Mouse (Mus musculus): ENCODE measurements around the gene C4b. TPM values are rescaled to one million over a fixed set of nuclear protein-coding genes. Genes with fewer than 3 reads are reported as not detected.

Gene C4b
- polyA plus RNA-seq, 2 experiments = 2.9 to 4.8 TPM

GRCm38 (mm10) chr17:34681881-34682536, 61.7 kb downstream of the C4b start:
- no peaks in the 10 kb centered on the region for H3K4me1 ChIP-seq (replicated peaks; ENCODE audit: control insufficient read depth in 2 of 2, insufficient read depth in 2 of 2, low read length in 1 of 2)
- no peaks in the 10 kb centered on the region for H3K36me3 ChIP-seq (replicated peaks; ENCODE audit: control insufficient read depth, insufficient read depth, low read depth)
- DNase-seq (ENCODE audit: low read depth in 3 of 3, low spot score in 3 of 3) = no peak
- no peak overlapping the region for H3K27ac ChIP-seq
- no peak overlapping the region for H3K4me2 ChIP-seq (ENCODE audit: low read depth)
- H3K27me3 ChIP-seq (ENCODE audit: control insufficient read depth, insufficient read depth, low read length) = no peaks in the 10 kb centered on the region; the same call in 1 of the 2 replicates
- no peak overlapping the region for H3K4me3 ChIP-seq (ENCODE audit: insufficient read depth in 1 of 2, low read depth in 2 of 2, low read length in 2 of 2)
- TF ChIP-seq EP300 (IDR thresholded peaks at IDR 0.05; ENCODE audit: low read depth) (no peak), CTCF (IDR thresholded peaks at IDR 0.05; ENCODE audit: low read depth) (no peak)
- WGBS (ENCODE audit: insufficient replicate concordance) = 37% methylated on average over 11 of the region's 11 CpGs
- no peak overlapping the region for H3K9ac ChIP-seq (replicated peaks)
- no peak for ATAC-seq (ENCODE audit: insufficient read depth)
- H3K9me3 ChIP-seq (ENCODE audit: control insufficient read depth, low read length) = no peaks in the 10 kb centered on the region

DNA sequence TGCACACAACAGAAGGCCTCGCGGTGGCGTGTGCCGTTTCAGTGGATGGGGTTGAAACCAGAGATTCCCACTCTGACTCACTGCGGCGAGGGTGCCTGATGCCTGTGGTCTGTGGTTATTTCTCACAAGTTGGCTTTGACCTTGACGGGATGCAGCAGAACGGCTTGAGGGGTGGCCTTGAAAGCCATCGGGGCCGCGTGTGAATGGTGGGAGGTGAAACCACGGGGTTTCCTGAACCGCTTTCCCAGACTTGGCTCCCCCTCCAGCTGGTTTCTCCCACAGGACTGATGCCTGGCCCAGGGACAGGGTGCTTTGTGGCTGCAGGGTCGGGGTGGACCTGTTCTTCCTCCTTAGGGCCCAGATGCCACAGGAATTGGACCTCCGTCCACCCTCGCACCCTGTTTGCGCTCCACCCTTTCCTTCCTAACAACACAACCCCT, 62.5 kb downstream of the C4b start:
- Histone ChIP-seq H3K4me3 (ENCODE audit: insufficient read depth in 1 of 2, low read depth in 2 of 2, low read length in 2 of 2) (no peak overlapping the region), H3K4me2 (ENCODE audit: low read depth) (no peak overlapping the region), H3K27me3 (ENCODE audit: control insufficient read depth, insufficient read depth, low read length) (no peaks in the 10 kb centered on the region; the same call in 1 of the 2 replicates), H3K36me3 (replicated peaks; ENCODE audit: control insufficient read depth, insufficient read depth, low read depth) (no peaks in the 10 kb centered on the region), H3K9ac (replicated peaks) (no peak overlapping the region), H3K9me3 (ENCODE audit: control insufficient read depth, low read length) (no peaks in the 10 kb centered on the region), H3K4me1 (replicated peaks; ENCODE audit: control insufficient read depth in 2 of 2, insufficient read depth in 2 of 2, low read length in 1 of 2) (no peaks in the 10 kb centered on the region), H3K27ac (no peak overlapping the region)
- DNase-seq (ENCODE audit: low read depth in 3 of 3, low spot score in 3 of 3) (no peak), ATAC-seq (ENCODE audit: insufficient read depth) (no peak)
- TF ChIP-seq CTCF (IDR thresholded peaks at IDR 0.05; ENCODE audit: low read depth) = no peak
- no peak for TF ChIP-seq EP300 (IDR thresholded peaks at IDR 0.05; ENCODE audit: low read depth)
- 14% methylated on average over 17 of the region's 17 CpGs for WGBS (ENCODE audit: insufficient replicate concordance)

- Histone ChIP-seq H3K4me2 (ENCODE audit: low read depth) (no peak overlapping the region), H3K27ac (no peak overlapping the region), H3K9me3 (ENCODE audit: control insufficient read depth, low read length) (no peaks in the 10 kb centered on the region), H3K4me3 (ENCODE audit: insufficient read depth in 1 of 2, low read depth in 2 of 2, low read length in 2 of 2) (no peak overlapping the region), H3K36me3 (replicated peaks; ENCODE audit: control insufficient read depth, insufficient read depth, low read depth) (no peaks in the 10 kb centered on the region), H3K27me3 (ENCODE audit: control insufficient read depth, insufficient read depth, low read length) (no peaks in the 10 kb centered on the region; the same call in 1 of the 2 replicates), H3K9ac (replicated peaks) (no peak overlapping the region), H3K4me1 (replicated peaks; ENCODE audit: control insufficient read depth in 2 of 2, insufficient read depth in 2 of 2, low read length in 1 of 2) (no peaks in the 10 kb centered on the region)
- ATAC-seq (ENCODE audit: insufficient read depth) (no peak), DNase-seq (ENCODE audit: low read depth in 3 of 3, low spot score in 3 of 3) (no peak)
- 62% methylated on average over 4 of the region's 4 CpGs for WGBS (ENCODE audit: insufficient replicate concordance)
- no peak for TF ChIP-seq EP300 (IDR thresholded peaks at IDR 0.05; ENCODE audit: low read depth)
- no peak for TF ChIP-seq CTCF (IDR thresholded peaks at IDR 0.05; ENCODE audit: low read depth)
These were observed 63.1 kb downstream of the C4b start for GRCm38 (mm10) chr17:34680621-34681020.

DNA sequence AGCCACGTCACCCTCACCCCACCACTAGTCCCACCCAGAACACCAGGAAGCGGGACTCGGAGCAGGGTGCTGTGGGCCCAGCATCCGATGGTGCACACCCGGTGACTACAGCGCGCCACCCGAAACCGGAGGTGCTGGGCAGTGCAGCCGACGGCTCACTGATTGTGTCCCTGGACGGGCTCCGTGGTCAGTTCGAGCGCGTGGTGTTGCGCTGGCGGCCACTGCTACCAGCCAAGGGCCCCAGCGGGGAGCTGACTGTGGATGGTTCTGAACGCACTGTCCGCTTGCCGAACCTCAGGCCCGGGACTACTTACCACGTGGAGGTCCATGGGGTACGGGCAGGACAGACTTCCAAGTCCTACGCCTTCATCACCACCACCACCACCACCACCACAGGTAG, 63.5 kb downstream of the C4b start:
- WGBS (ENCODE audit: insufficient replicate concordance) = 69% methylated on average over 26 of the region's 26 CpGs
- no peak overlapping the region for H3K4me3 ChIP-seq (ENCODE audit: insufficient read depth in 1 of 2, low read depth in 2 of 2, low read length in 2 of 2)
- ATAC-seq (ENCODE audit: insufficient read depth) = no peak
- TF ChIP-seq CTCF (IDR thresholded peaks at IDR 0.05; ENCODE audit: low read depth) (no peak), EP300 (IDR thresholded peaks at IDR 0.05; ENCODE audit: low read depth) (no peak)
- no peak overlapping the region for H3K4me2 ChIP-seq (ENCODE audit: low read depth)
- H3K27ac ChIP-seq = no peak overlapping the region
- H3K36me3 ChIP-seq (replicated peaks; ENCODE audit: control insufficient read depth, insufficient read depth, low read depth) = no peaks in the 10 kb centered on the region
- H3K9me3 ChIP-seq (ENCODE audit: control insufficient read depth, low read length) = no peaks in the 10 kb centered on the region
- DNase-seq (ENCODE audit: low read depth in 3 of 3, low spot score in 3 of 3) = no peak
- H3K4me1 ChIP-seq (replicated peaks; ENCODE audit: control insufficient read depth in 2 of 2, insufficient read depth in 2 of 2, low read length in 1 of 2) = no peaks in the 10 kb centered on the region
- no peak overlapping the region for H3K9ac ChIP-seq (replicated peaks)
- no peaks in the 10 kb centered on the region; the same call in 1 of the 2 replicates for H3K27me3 ChIP-seq (ENCODE audit: control insufficient read depth, insufficient read depth, low read length)

Small RNA genes within 50 kb of the gene (microRNA-seq; reads per million reads assigned to microRNA genes)
- gene Gm27471 = not detected

Other genes starting within 250 kb of the C4b start
- gene Btnl6, start 226.5 kb downstream of the C4b start, polyA plus RNA-seq (2012; rRNA removed) = not detected in 2 replicates
- not detected in 2 replicates for gene Btnl6, start 226.5 kb downstream of the C4b start, polyA plus RNA-seq (2014; fragmentation: Nextera tagmentation; extraction: Ambion mirVana)
- gene Notch4, start 179.6 kb downstream of the C4b start, polyA plus RNA-seq (2012; rRNA removed) = 0.99 and 1.6 TPM in 2 replicates
- 0.58 and 0.67 TPM in 2 replicates for gene Notch4, start 179.6 kb downstream of the C4b start, polyA plus RNA-seq (2014; fragmentation: Nextera tagmentation; extraction: Ambion mirVana)
- 2.9 and 4.2 TPM in 2 replicates for gene Gpsm3, start 154.1 kb downstream of the C4b start, polyA plus RNA-seq (2012; rRNA removed)
- gene Gpsm3, start 154.1 kb downstream of the C4b start, polyA plus RNA-seq (2014; fragmentation: Nextera tagmentation; extraction: Ambion mirVana) = 8.1 and 9.8 TPM in 2 replicates
- 21.1 and 22.7 TPM in 2 replicates for gene Pbx2, start 152.6 kb downstream of the C4b start, polyA plus RNA-seq (2012; rRNA removed)
- gene Pbx2, start 152.6 kb downstream of the C4b start, polyA plus RNA-seq (2014; fragmentation: Nextera tagmentation; extraction: Ambion mirVana) = 2.7 and 3.3 TPM in 2 replicates
- 1.3 TPM in 2 replicates for gene Ager, start 146.0 kb downstream of the C4b start, polyA plus RNA-seq (2012; rRNA removed)
- gene Ager, start 146.0 kb downstream of the C4b start, polyA plus RNA-seq (2014; fragmentation: Nextera tagmentation; extraction: Ambion mirVana) = 0.41 and 0.53 TPM in 2 replicates
- 51.5 and 61.2 TPM in 2 replicates for gene Rnf5, start 140.2 kb downstream of the C4b start, polyA plus RNA-seq (2012; rRNA removed)
- gene Rnf5, start 140.2 kb downstream of the C4b start, polyA plus RNA-seq (2014; fragmentation: Nextera tagmentation; extraction: Ambion mirVana) = 59.6 and 66.4 TPM in 2 replicates
- gene Agpat1, start 139.6 kb downstream of the C4b start, polyA plus RNA-seq (2012; rRNA removed) = 35.9 and 45.5 TPM in 2 replicates
- 19.0 and 21.4 TPM in 2 replicates for gene Agpat1, start 139.6 kb downstream of the C4b start, polyA plus RNA-seq (2014; fragmentation: Nextera tagmentation; extraction: Ambion mirVana)
- gene Egfl8, start 127.9 kb downstream of the C4b start, polyA plus RNA-seq (2012; rRNA removed) = 0.39 and 0.40 TPM in 2 replicates
- gene Egfl8, start 127.9 kb downstream of the C4b start, polyA plus RNA-seq (2014; fragmentation: Nextera tagmentation; extraction: Ambion mirVana) = 0.10 and 0.27 TPM in 2 replicates
- gene Ppt2, start 115.4 kb downstream of the C4b start, polyA plus RNA-seq (2012; rRNA removed) = 10.4 and 11.6 TPM in 2 replicates
- gene Ppt2, start 115.4 kb downstream of the C4b start, polyA plus RNA-seq (2014; fragmentation: Nextera tagmentation; extraction: Ambion mirVana) = 10.5 and 12.9 TPM in 2 replicates
- gene Prrt1, start 114.3 kb downstream of the C4b start, polyA plus RNA-seq (2012; rRNA removed) = 0.04 and 0.11 TPM in 2 replicates
- gene Prrt1, start 114.3 kb downstream of the C4b start, polyA plus RNA-seq (2014; fragmentation: Nextera tagmentation; extraction: Ambion mirVana) = not detected in 2 replicates
- gene Fkbpl, start 99.1 kb downstream of the C4b start, polyA plus RNA-seq (2012; rRNA removed) = 0.47 and 1.6 TPM in 2 replicates
- 2.9 and 3.2 TPM in 2 replicates for gene Fkbpl, start 99.1 kb downstream of the C4b start, polyA plus RNA-seq (2014; fragmentation: Nextera tagmentation; extraction: Ambion mirVana)
- 15.5 and 16.6 TPM in 2 replicates for gene Atf6b, start 96.7 kb downstream of the C4b start, polyA plus RNA-seq (2012; rRNA removed)
- 11.3 and 12.6 TPM in 2 replicates for gene Atf6b, start 96.7 kb downstream of the C4b start, polyA plus RNA-seq (2014; fragmentation: Nextera tagmentation; extraction: Ambion mirVana)
- 0.17 and 0.21 TPM in 2 replicates for gene Tnxb, start 73.3 kb downstream of the C4b start, polyA plus RNA-seq (2012; rRNA removed)
- gene Tnxb, start 73.3 kb downstream of the C4b start, polyA plus RNA-seq (2014; fragmentation: Nextera tagmentation; extraction: Ambion mirVana) = 0.10 and 0.13 TPM in 2 replicates
- gene Cyp21a1, start 60.7 kb upstream of the C4b start, polyA plus RNA-seq (2012; rRNA removed) = 0.02 TPM in 1 of 2 replicates, not detected in the other
- not detected in 2 replicates for gene Cyp21a1, start 60.7 kb upstream of the C4b start, polyA plus RNA-seq (2014; fragmentation: Nextera tagmentation; extraction: Ambion mirVana)
- 12.8 and 14.8 TPM in 2 replicates for gene Stk19, start 93.1 kb upstream of the C4b start, polyA plus RNA-seq (2012; rRNA removed)
- 10.6 and 13.3 TPM in 2 replicates for gene Stk19, start 93.1 kb upstream of the C4b start, polyA plus RNA-seq (2014; fragmentation: Nextera tagmentation; extraction: Ambion mirVana)
- gene Dxo, start 93.1 kb upstream of the C4b start, polyA plus RNA-seq (2012; rRNA removed) = 27.7 and 30.6 TPM in 2 replicates
- gene Dxo, start 93.1 kb upstream of the C4b start, polyA plus RNA-seq (2014; fragmentation: Nextera tagmentation; extraction: Ambion mirVana) = 24.0 and 28.1 TPM in 2 replicates
- 21.4 and 22.3 TPM in 2 replicates for gene Skiv2l, start 106.3 kb upstream of the C4b start, polyA plus RNA-seq (2012; rRNA removed)
- gene Skiv2l, start 106.3 kb upstream of the C4b start, polyA plus RNA-seq (2014; fragmentation: Nextera tagmentation; extraction: Ambion mirVana) = 15.0 and 20.2 TPM in 2 replicates
- gene Nelfe, start 106.5 kb upstream of the C4b start, polyA plus RNA-seq (2012; rRNA removed) = 26.9 and 37.5 TPM in 2 replicates
- gene Nelfe, start 106.5 kb upstream of the C4b start, polyA plus RNA-seq (2014; fragmentation: Nextera tagmentation; extraction: Ambion mirVana) = 42.7 and 49.2 TPM in 2 replicates
- 103 and 159 TPM in 2 replicates for gene Cfb, start 118.6 kb upstream of the C4b start, polyA plus RNA-seq (2012; rRNA removed)
- 138 and 146 TPM in 2 replicates for gene Cfb, start 118.6 kb upstream of the C4b start, polyA plus RNA-seq (2014; fragmentation: Nextera tagmentation; extraction: Ambion mirVana)
- gene Zbtb12, start 135.6 kb upstream of the C4b start, polyA plus RNA-seq (2012; rRNA removed) = 5.1 and 6.2 TPM in 2 replicates
- 0.10 and 0.14 TPM in 2 replicates for gene Zbtb12, start 135.6 kb upstream of the C4b start, polyA plus RNA-seq (2014; fragmentation: Nextera tagmentation; extraction: Ambion mirVana)
- 0.02 TPM in 2 replicates for gene Gm20547, start 138.2 kb upstream of the C4b start, polyA plus RNA-seq (2012; rRNA removed)
- gene Gm20547, start 138.2 kb upstream of the C4b start, polyA plus RNA-seq (2014; fragmentation: Nextera tagmentation; extraction: Ambion mirVana) = not detected in 2 replicates
- 14.6 and 15.6 TPM in 2 replicates for gene C2, start 154.4 kb upstream of the C4b start, polyA plus RNA-seq (2012; rRNA removed)
- gene C2, start 154.4 kb upstream of the C4b start, polyA plus RNA-seq (2014; fragmentation: Nextera tagmentation; extraction: Ambion mirVana) = 14.1 and 15.8 TPM in 2 replicates
- gene Ehmt2, start 154.6 kb upstream of the C4b start, polyA plus RNA-seq (2012; rRNA removed) = 28.5 and 29.7 TPM in 2 replicates
- 10.2 TPM in 2 replicates for gene Ehmt2, start 154.6 kb upstream of the C4b start, polyA plus RNA-seq (2014; fragmentation: Nextera tagmentation; extraction: Ambion mirVana)
- 1.0 and 1.6 TPM in 2 replicates for gene Slc44a4, start 170.6 kb upstream of the C4b start, polyA plus RNA-seq (2012; rRNA removed)
- gene Slc44a4, start 170.6 kb upstream of the C4b start, polyA plus RNA-seq (2014; fragmentation: Nextera tagmentation; extraction: Ambion mirVana) = 2.5 and 2.7 TPM in 2 replicates
- 9.7 and 11.0 TPM in 2 replicates for gene Neu1, start 187.4 kb upstream of the C4b start, polyA plus RNA-seq (2012; rRNA removed)
- 10.1 and 10.4 TPM in 2 replicates for gene Neu1, start 187.4 kb upstream of the C4b start, polyA plus RNA-seq (2014; fragmentation: Nextera tagmentation; extraction: Ambion mirVana)
- 1.5 and 3.5 TPM in 2 replicates for gene Hspa1b, start 215.4 kb upstream of the C4b start, polyA plus RNA-seq (2012; rRNA removed)
- gene Hspa1b, start 215.4 kb upstream of the C4b start, polyA plus RNA-seq (2014; fragmentation: Nextera tagmentation; extraction: Ambion mirVana) = not detected in 2 replicates
- gene Gm20481, start 226.0 kb upstream of the C4b start, polyA plus RNA-seq (2012; rRNA removed) = not detected in 2 replicates
- gene Gm20481, start 226.0 kb upstream of the C4b start, polyA plus RNA-seq (2014; fragmentation: Nextera tagmentation; extraction: Ambion mirVana) = not detected in 2 replicates
- gene Hspa1a, start 228.3 kb upstream of the C4b start, polyA plus RNA-seq (2012; rRNA removed) = 0.90 and 2.5 TPM in 2 replicates
- gene Hspa1a, start 228.3 kb upstream of the C4b start, polyA plus RNA-seq (2014; fragmentation: Nextera tagmentation; extraction: Ambion mirVana) = 0.38 and 0.41 TPM in 2 replicates
- 0.02 TPM in 1 of 2 replicates, not detected in the other for gene Hspa1l, start 228.8 kb upstream of the C4b start, polyA plus RNA-seq (2012; rRNA removed)
- gene Hspa1l, start 228.8 kb upstream of the C4b start, polyA plus RNA-seq (2014; fragmentation: Nextera tagmentation; extraction: Ambion mirVana) = 0.19 and 0.25 TPM in 2 replicates
- gene Lsm2, start 238.0 kb upstream of the C4b start, polyA plus RNA-seq (2012; rRNA removed) = 81.5 and 121 TPM in 2 replicates
- gene Lsm2, start 238.0 kb upstream of the C4b start, polyA plus RNA-seq (2014; fragmentation: Nextera tagmentation; extraction: Ambion mirVana) = 122 and 132 TPM in 2 replicates

Measured in liver, embryonic 14.5 days (tissue).